Mouse (Mus musculus) fat pad, adult 2 months (tissue): Measurements from ENCODE around the gene Gk5.
A peak's percentile ranks its signal among the peaks of the same experiment; 100 is the strongest.
"Not testable (repeated sequence)": the region's sequence is repeated elsewhere in the genome, so short reads cannot be mapped to it uniquely, and the experiment has no call there.

Experiments used
- DNase-seq: peaks from one replicate; pipeline ENCODE4 v3.0.0-alpha.2; 2011; ENCODE audit warnings: low read depth, low spot score; ENCODE audit errors: extremely low read depth

Gene Gk5

GRCm38 (mm10) chr9:96118861-96119772 is at the start of gene Gk5:
Gene Gk5, plus strand, starts transcription at chr9:96119362.
- no peak for DNase-seq

- DNase-seq = no peak
Observed at GRCm38 (mm10) chr9:96078752-96079315, 40.3 kb upstream of the Gk5 start.

GRCm38 (mm10) chr9:96085293-96085692 is 33.9 kb upstream of the Gk5 start:
- no peak for DNase-seq

GRCm38 (mm10) chr9:96087671-96088070 is 31.5 kb upstream of the Gk5 start:
- no peak for DNase-seq

- not testable (repeated sequence) for DNase-seq
Observed at GRCm38 (mm10) chr9:96088456-96088855, 30.7 kb upstream of the Gk5 start.

GRCm38 (mm10) chr9:96092637-96093036 is 26.5 kb upstream of the Gk5 start:
- DNase-seq = not testable (repeated sequence)

GRCm38 (mm10) chr9:96093221-96093620 is 25.9 kb upstream of the Gk5 start:
- no peak for DNase-seq

- DNase-seq = no peak
Observed at GRCm38 (mm10) chr9:96094341-96094740, 24.8 kb upstream of the Gk5 start.

GRCm38 (mm10) chr9:96095192-96095591 is 24.0 kb upstream of the Gk5 start:
- no peak for DNase-seq

GRCm38 (mm10) chr9:96102846-96103245 is 16.3 kb upstream of the Gk5 start:
- DNase-seq = no peak

GRCm38 (mm10) chr9:96112879-96113361 is 6.2 kb upstream of the Gk5 start:
- DNase-seq = peak; percentile 92

GRCm38 (mm10) chr9:96116801-96117200 is 2.4 kb upstream of the Gk5 start:
- no peak for DNase-seq

GRCm38 (mm10) chr9:96118216-96118615 is 946 bp upstream of the Gk5 start:
- DNase-seq = no peak

- no peak for DNase-seq
Observed at GRCm38 (mm10) chr9:96127972-96128371, 8.8 kb downstream of the Gk5 start.

GRCm38 (mm10) chr9:96132956-96133603 is 13.9 kb downstream of the Gk5 start:
- DNase-seq = no peak

GRCm38 (mm10) chr9:96134470-96134869 is 15.3 kb downstream of the Gk5 start:
- DNase-seq = no peak

GRCm38 (mm10) chr9:96134916-96135315 is 15.8 kb downstream of the Gk5 start:
- no peak for DNase-seq

- DNase-seq = no peak
Observed at GRCm38 (mm10) chr9:96135461-96135860, 16.3 kb downstream of the Gk5 start.

- no peak for DNase-seq
Observed at GRCm38 (mm10) chr9:96138958-96139357, 19.8 kb downstream of the Gk5 start.

- DNase-seq = no peak
Observed at GRCm38 (mm10) chr9:96139876-96140275, 20.7 kb downstream of the Gk5 start.

GRCm38 (mm10) chr9:96140931-96141330 is 21.8 kb downstream of the Gk5 start:
- no peak for DNase-seq

GRCm38 (mm10) chr9:96142499-96142898 is 23.3 kb downstream of the Gk5 start:
- no peak for DNase-seq
